Mouse (Mus musculus) adrenal gland, adult 2 months (tissue): ENCODE results near the gene Ifna4. TPM values are rescaled to one million over a fixed set of nuclear protein-coding genes. Genes with fewer than 3 reads are reported as not detected.
"Not testable (repeated sequence)": the region's sequence is repeated elsewhere in the genome, so short reads cannot be mapped to it uniquely, and the experiment has no call there.

ENCODE experiments used
- DNase-seq: peaks from one replicate; pipeline ENCODE4 v3.0.0; 2021
- long read RNA-seq: library from polyadenylated mRNA; stranded (forward); transcript quantifications from one replicate; pipeline ENCODE4 v2.0.0, GENCODE M21; 2021
- polyA plus RNA-seq: library from polyadenylated mRNA; depleted of rRNA; stranded (reverse); fragments of >200 nt; gene quantifications from 2 replicates; pipeline ENCODE4 v1.2.3, GENCODE M21; 2012; rRNA removed
- total RNA-seq, 2 experiments: library from RNA; stranded (reverse); gene quantifications; 2 replicates each; pipeline ENCODE4 v1.2.3; 2021

Gene Ifna4
- total RNA-seq (not detected), polyA plus RNA-seq (not detected in 2 replicates)
- long read RNA-seq, result 0 reads

- DNase-seq, result no peak
Observed at GRCm38 (mm10) chr4:88841438-88841911, at the start of gene Ifna4. TSS of gene Ifna4 (plus strand) at chr4:88841861.

- DNase-seq, result peak; percentile 77
Observed at GRCm38 (mm10) chr4:88793936-88794675, 47.6 kb upstream of the Ifna4 start, which contains the start of gene Gm13275. TSS of gene Gm13275 (plus strand) at chr4:88794487.

DNA sequence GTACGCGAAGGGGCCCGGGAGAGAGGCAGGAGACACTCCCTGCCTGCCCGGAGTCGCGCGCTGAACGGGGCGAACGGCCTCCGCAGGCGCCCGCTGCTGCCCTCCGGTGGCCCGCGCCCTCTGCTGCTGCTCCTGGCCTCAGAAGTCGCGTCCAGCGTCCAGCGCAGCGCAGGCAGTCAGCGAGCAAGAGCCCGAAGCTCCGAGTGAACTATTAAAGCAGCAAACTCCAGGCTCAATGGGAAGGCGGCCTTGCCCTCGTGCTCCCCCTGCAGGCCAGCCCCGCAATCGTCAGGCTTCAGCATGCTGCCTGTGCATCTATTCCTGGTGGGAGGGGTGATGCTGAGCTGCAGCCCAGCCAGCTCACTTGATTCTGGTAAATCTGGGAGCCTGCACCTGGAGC lies 44.6 kb upstream of the Ifna4 start, which contains the start of gene Gm13279:
Gm13279 (plus strand) TSS at position 301 of the 400 bp plus-strand sequence.
- not testable (repeated sequence) for DNase-seq

GRCm38 (mm10) chr4:88799365-88799764 lies 42.3 kb upstream of the Ifna4 start, which contains the start of gene Gm13285:
TSS of gene Gm13285 (plus strand) at chr4:88799665.
- DNase-seq, result not testable (repeated sequence)

- not testable (repeated sequence) for DNase-seq
Observed at GRCm38 (mm10) chr4:88802954-88803353, 38.7 kb upstream of the Ifna4 start, which contains the start of gene Gm13287. TSS of gene Gm13287 (plus strand) at chr4:88803254.

GRCm38 (mm10) chr4:88805231-88805630 lies 36.4 kb upstream of the Ifna4 start, which contains the start of gene Gm13288:
TSS of gene Gm13288 (plus strand) at chr4:88805531.
- not testable (repeated sequence) for DNase-seq

GRCm38 (mm10) chr4:88805761-88806160 lies 35.9 kb upstream of the Ifna4 start:
- DNase-seq, result peak; percentile 65

DNA sequence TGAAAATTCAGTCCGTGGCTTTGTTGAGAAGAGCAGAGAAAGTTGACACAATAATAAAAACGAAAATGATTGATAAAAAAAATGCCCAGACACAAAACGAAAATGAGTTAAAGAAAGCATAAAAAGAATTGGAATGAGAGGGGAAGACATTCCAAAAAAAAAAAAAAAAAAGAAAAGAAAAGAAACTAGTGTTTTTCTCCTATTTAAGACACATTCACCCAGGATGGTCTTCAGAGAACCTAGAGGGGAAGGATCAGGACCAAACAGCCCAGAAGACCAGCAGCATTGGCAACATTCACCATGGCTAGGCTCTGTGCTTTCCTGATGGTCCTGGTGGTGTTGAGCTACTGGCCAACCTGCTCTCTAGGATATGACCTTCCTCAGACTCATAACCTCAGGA lies 25.7 kb upstream of the Ifna4 start, which contains the start of gene Ifna7:
Ifna7 (plus strand) TSS at position 301 of the 400 bp plus-strand sequence.
- no peak for DNase-seq

GRCm38 (mm10) chr4:88819659-88820058 lies 22.0 kb upstream of the Ifna4 start, which contains the start of gene Ifna11:
TSS of gene Ifna11 (plus strand) at chr4:88819959.
- no peak for DNase-seq

DNA sequence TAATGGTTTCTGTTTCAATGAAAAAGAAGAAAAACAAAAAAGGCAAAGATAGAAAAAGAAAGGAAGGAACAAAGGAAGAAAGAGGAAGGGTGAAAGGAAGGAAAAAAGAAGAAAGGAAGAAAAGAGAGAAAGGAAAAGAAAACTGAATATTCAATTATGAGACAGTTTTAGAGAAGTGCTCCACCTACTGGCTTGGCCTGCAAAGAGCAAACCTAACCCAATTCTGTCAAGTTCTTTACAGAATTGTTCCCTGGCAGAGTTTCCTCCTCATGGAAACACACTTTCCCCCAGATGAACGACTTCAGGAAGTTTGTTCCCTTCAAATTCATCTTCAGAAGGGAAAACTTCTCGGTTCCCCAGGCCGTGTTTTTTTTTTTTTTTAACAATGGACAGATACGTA lies 18.7 kb upstream of the Ifna4 start:
- no peak for DNase-seq

DNA sequence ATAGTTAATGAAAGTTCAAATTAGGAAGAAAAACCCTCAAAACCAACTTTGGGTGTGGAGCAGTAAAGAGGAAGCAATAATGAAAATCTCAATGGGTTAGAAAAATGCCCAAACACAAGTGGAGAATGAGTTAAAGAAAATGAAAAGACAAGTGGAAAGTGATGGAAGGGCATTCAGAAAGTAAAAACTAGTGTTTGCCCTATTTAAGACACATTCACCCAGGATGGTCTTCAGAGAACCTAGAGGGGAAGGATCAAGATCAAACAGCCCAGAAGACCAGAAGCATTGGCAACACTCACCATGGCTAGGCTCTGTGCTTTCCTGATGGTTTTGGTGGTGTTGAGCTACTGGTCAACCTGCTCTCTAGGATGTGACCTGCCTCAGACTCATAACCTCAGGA lies 14.5 kb upstream of the Ifna4 start, which contains the start of gene Ifna6:
Ifna6 (plus strand) TSS at position 301 of the 400 bp plus-strand sequence.
- not testable (repeated sequence) for DNase-seq

GRCm38 (mm10) chr4:88830523-88830922 lies 11.1 kb upstream of the Ifna4 start:
- DNase-seq, result peak; percentile 5

- DNase-seq, result not testable (repeated sequence)
Observed at GRCm38 (mm10) chr4:88835225-88835624, 6.4 kb upstream of the Ifna4 start, which contains the start of gene Ifna5. TSS of gene Ifna5 (plus strand) at chr4:88835525.

- no peak for DNase-seq
Observed at GRCm38 (mm10) chr4:88838828-88839227, 2.8 kb upstream of the Ifna4 start.

- DNase-seq, result no peak
Observed at GRCm38 (mm10) chr4:88840058-88840457, 1.6 kb upstream of the Ifna4 start.

DNA sequence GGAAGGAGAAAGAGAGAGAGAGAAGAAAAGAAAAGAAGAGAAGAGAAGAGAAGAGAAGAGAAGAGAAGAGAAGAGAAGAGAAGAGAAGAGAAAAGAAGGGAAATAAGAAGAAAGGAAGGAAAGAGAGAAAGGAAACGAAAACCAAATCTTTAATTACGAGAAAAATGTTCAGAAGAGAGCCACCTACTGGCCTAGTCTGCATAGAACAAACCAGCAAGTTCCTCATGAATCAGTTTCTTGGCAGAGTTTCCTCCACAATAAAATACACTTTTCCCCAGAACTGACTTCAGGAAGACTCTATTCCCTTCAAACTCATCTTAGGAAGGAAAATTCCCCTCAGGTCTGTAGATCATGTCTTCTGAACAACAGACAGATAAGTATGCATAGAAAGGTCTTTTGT lies 3.7 kb downstream of the Ifna4 start:
- DNase-seq, result no peak

DNA sequence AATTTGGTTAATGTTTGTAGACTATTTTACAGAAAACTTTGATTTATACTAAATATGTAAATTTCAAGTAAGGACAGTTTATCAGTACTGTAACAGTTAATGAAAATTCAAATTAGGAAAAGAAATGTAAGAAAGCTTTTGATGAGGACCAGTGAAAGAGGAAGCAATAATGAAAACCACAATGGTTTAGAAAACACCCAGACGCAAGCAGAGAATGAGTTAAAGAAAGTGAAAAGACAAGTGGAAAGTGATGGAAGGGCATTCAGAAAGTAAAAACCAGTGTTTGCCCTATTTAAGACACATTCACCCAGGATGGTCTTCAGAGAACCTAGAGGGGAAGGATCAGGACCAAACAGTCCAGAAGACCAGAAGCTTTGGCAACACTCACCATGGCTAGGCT lies 8.0 kb downstream of the Ifna4 start, which contains the start of gene Ifna1:
Ifna1 (plus strand) TSS at position 390 of the 400 bp plus-strand sequence.
- no peak for DNase-seq

DNA sequence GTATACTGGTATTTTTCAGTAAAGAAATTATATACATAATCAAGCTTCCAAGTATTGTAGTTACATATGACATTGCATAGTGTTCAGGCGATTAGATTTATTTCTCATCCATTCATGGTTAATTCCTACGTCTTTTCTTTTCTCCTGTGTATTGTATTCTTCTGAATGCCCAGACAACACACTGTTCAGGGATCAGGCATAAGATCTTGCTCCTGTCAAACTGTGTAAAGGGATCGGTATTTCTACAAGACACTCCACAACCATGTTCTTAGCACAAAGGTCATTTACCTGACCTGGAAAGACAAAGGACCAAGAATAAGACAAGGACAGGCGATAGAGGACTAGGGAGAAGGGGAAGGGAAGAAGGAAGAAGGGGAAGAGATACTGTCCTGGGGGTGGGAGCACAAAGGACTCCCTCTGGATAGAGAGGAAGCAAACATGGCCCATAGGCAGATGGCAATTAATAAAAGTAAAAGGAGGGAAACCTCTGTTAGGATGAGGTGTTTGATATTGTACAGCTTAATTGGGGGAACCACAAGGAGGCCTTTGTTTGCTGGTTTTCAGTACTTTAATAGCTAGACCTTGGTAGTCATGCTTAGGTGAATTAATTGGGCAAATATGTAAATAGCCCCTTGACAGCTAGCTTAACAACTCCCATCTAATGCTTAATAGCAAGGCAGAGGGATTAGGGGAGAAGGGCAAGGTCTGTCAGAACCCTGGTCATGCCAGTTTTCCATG lies 9.5 kb downstream of the Ifna4 start:
- no peak for DNase-seq

GRCm38 (mm10) chr4:88859214-88859613 lies 17.6 kb downstream of the Ifna4 start:
- DNase-seq, result no peak

DNA sequence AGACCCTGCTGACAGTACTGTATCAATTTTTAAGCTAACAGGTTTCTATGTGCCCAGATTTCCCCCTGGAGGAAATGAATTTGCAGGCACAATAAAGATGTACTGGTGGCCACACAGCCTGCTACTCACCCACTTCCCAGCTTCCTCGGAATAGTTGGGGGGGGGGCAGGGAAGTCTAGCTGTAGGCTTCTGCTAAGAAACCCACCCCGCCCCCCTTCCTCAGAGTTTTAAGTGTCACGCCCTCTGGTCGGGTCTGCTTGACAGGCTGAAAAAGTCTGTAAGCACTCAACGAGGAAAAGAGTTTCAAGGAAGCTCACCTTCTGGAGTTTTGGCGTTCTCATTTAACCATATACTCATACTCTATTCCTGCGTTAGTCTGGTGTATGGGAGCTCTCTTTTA lies 21.6 kb downstream of the Ifna4 start:
- DNase-seq, result no peak

GRCm38 (mm10) chr4:88864599-88864998 lies 22.9 kb downstream of the Ifna4 start:
- no peak for DNase-seq

GRCm38 (mm10) chr4:88865011-88865569 lies 23.4 kb downstream of the Ifna4 start:
- no peak for DNase-seq
